Mouse (Mus musculus) testis, postnatal 14 days (tissue): ENCODE measurements around the gene B3gntl1.

Source experiments
- DNase-seq: peaks from one replicate; pipeline ENCODE4 v3.0.0; 2021; ENCODE audit warnings: low spot score

B3gntl1 gene

DNA sequence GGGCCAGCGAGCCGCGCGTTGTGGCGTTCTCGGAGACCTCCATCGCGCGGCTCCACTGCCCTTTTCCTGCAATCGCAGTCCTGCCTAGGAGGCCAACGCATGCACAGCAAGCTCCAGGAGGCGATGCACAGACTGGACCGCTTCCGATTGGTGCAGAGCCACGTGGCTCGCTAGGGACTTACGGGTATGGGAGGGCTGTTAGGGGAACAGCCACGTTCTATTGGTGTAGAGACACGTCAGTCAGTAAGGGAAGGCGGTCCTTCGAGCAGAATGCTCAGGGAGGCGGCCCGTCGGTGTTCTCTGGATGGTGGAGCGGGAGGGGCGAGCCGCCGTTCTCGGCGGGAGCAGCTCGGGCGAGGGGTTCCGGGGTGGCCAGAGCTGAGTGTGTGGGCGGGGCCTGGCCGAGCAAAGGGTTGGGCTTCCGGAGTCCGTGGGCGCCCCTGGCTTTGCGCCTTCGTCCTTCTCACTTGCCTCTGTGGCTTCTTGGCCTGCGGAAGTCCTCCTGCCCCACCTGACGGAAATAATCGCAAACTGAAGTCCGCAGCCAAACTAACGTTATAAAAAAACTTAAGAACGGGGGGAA is at the start of gene B3gntl1:
Gene B3gntl1, minus strand, starts transcription at position 164 of the 583 bp plus-strand sequence.
- peak; percentile 98 for DNase-seq

DNA sequence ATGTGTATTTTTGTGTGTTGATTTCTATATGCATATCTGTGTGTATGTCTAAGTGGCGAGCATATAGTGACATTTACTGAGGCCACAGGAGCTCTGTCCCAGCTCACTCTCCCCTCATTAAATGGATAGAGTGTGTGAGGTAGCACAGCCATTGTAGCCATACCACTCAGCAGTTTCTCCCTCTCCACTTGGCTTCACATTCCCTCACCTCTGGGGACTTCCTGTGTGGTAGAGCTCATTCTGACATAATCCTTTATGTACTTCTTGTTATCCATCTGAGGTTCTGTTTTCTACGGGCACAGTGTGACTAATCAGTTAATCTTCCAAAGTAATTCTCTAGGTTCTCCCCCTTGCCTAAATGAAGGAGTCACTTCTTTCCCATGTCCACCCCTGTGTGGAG is 49.5 kb upstream of the B3gntl1 start:
- DNase-seq = no peak

DNA sequence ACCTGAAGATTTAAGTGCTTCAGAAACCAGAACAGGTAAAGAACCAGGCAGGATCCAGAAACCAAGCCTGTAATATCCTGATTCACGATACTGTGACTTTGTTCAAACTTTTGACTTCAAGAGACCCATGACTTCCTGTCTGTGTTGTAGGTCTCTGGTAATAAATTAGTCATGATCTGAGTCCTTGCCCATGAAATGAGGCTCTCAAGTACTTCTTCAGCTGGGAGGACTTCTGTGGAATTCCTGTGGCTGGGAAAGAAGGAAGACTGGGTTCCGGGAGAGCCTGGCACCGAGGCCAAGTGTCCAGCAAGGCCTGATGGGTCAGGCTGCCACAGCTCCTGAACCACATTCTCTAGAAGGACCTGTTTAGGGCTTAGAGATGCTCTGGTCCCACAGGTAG is 47.8 kb upstream of the B3gntl1 start:
- no peak for DNase-seq

GRCm38 (mm10) chr11:121717724-121718123 is 44.8 kb upstream of the B3gntl1 start:
- no peak for DNase-seq

GRCm38 (mm10) chr11:121714745-121715485 is 42.0 kb upstream of the B3gntl1 start:
- DNase-seq = no peak

DNA sequence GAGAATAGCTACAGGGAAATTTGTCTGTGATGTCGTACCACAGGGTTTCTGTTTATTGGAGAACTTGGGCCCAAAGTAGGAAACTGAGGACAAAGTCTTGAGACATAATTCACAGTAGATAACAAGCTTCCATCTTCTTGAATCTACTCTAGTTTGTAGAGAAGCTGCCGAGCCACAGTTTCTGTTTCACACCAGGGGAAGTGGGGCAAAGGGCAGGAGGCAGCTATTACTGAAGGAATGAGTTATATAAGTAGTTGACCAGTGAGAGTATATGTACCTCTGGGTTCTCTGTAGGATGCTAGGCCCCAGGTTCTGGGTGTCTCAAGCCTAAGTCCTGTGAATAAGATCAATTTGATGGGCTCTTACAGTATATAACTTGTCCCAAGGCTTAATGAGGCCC is 40.6 kb upstream of the B3gntl1 start:
- no peak for DNase-seq

DNA sequence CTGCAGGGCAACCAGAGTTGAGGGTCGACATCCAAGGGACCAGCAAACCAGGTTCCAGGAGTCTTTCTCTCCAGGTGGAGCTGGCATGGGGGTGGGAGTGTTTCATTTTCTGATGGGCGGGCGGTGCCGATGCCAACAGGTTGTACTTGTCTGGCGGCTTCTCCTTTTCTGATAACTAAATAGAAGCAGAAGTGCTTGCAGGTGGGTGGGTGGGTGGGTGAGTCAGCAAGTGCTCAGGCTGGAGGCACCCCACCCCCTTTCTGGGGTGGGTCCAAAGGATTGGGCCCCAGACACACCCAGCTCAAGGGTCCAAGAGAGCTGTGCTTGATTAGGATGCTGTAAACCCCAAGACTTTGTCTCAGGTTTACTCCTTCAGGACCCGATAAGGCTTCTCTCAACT is 40.0 kb upstream of the B3gntl1 start:
- no peak for DNase-seq

DNA sequence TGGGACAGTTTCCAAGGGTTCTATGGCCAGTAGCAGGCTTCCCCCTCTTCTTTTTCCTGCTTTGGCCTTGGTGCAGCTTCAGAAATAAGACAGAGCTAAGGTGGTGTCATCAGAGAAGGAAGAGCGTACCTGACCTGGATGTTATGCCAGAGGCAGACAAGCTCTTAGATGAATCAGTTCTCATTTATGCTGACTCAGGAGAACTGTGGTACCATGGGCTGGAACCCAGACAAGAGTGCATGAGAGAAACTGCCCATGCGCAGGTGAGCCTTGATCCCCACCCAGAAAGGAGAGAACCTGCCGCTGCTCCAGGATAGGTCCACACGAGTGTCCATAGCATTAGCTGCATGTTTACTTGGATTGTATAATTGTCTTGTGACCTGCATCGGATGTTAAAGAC is 37.3 kb upstream of the B3gntl1 start:
- DNase-seq = no peak

GRCm38 (mm10) chr11:121709278-121709677 is 36.3 kb upstream of the B3gntl1 start:
- DNase-seq = no peak

DNA sequence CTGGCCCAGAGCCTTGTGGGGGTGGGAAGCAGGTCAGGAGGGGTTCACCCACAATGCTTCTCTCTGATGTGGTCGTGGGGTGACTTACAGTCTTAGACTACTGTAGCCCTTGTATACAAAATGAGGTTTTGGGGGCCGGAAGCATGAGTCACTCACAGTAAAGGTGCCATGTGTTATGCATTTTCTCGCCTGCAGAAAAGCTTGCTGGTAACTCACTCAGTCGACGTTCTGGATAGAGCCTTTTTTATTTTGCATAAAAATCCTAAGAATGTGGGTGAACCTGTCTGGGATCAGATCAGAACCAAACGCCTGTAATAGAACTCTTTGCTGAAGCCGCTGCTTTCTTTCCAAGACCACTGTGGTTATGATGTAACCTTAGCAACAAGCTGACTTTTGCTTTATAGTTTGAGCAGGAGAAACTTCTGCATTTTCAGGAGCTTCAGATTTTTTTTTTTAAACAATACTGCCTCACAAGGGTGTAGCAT is 33.6 kb upstream of the B3gntl1 start:
- DNase-seq = no peak

DNA sequence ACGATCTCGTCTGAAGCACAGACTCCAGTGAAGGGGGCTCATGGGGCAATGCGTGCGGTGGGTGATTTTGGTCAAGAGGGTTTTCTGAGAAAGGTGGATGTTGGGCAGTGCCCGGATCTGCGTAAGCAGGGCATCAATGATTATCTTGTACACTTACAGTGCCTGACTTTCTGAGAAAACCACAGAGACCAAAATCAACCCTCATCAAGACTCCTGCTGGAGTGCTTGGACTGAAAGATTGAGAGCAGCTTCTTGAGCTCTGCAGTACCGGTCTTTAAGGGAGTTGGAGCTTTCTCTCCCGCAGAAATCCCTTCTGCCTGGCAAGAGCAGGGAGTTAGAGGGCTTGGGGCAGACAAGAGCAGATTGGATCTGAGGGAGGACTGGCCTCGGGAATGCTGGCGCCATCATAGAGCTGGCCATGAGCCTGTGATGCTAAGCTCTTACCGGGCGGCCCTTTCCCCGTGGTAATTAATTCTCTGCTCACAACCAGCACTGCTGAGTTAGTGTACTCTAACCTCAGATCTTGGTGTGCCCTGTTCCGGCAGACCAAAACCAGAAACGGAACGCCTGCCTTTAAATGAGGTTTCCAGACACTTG is 30.8 kb upstream of the B3gntl1 start:
- no peak for DNase-seq

- DNase-seq = peak; percentile 32
Observed at GRCm38 (mm10) chr11:121702895-121703618, 30.1 kb upstream of the B3gntl1 start.

DNA sequence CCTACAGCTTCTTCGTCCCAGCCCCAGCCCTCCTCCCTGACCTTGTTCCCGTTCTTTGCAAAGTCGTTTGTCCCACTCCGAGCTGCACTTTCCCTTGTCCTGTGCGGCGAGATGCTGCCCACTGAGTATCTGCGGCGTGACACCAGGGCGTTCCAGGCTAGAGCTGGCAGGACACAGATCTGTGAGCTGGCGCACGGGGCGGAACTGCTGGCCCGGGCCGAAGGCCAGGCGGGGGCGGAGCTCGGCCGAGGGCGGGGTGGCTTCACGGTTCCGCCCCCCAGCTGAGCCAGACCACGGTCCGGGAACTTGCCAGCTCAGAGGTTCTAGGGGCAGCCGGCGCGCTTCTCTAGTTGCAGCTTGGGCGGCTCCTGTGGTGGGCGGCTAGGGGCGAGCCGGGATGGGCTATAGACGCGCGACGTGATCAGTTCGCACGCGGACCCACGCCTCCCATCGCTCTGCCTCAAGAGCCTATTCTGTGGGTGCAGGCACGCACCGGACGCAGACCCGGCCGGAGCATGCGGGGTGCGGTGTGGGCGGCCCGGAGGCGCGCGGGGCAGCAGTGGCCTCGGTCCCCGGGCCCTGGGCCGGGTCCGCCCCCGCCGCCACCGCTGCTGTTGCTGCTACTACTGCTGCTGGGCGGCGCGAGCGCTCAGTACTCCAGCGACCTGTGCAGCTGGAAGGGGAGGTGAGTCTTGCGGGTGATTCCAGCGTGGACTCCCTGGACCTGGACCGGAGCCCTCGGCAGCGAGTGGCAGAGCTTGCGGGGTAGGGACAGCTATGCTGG is 29.4 kb upstream of the B3gntl1 start:
- DNase-seq = peak; percentile 80

DNA sequence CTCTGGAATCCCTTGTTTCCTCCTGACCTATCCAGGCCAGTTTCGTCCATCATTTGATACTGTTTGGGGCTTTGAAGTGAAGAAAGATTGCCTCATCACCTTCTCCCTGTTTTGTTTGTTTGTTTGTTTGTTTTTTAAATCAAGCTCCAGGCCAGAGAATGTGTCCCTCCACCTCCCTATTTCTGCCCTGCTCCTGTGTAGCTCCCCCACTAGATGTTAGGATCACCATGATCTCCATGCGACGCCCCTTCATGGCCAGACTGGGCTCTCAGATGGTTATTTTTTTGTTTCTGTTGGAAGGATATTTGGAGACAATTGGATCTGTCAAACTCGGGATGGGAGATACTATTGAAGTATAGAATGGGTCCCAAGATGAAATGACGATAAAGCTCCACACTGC is 28.3 kb upstream of the B3gntl1 start, which contains the start of gene Metrnl:
Gene Metrnl, plus strand, starts transcription at position 301 of the 400 bp plus-strand sequence.
- no peak for DNase-seq

DNA sequence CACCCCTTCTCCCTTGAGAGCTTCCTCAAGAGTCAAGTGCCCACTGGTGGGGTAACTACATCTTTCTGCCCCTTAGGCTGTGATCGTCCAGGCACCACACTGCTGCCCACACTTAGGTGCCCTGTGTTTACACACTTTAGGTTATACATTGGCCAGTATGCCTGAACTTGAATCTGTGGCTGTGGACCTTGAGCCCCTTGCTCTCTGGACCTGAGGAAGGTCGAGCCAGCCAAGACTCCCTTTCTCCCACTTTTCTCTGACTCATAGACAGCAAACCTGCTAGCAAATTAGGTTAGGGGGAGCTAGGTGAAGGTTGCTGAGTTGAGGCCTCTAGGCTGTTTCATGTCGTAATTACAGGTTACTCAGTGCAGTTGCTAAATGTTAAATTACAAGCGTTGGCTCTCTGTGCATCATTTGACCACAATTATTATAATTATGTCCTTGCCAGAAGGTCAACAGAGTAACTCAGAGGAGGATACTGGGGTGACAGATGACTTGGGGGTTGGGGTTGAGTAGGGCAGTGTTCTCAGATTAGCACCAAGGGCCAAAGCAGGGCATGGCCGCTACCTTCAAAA is 25.5 kb upstream of the B3gntl1 start:
- no peak for DNase-seq

- DNase-seq = no peak
Observed at GRCm38 (mm10) chr11:121697271-121697670, 24.3 kb upstream of the B3gntl1 start.

- DNase-seq = no peak
Observed at GRCm38 (mm10) chr11:121695304-121696064, 22.5 kb upstream of the B3gntl1 start.

DNA sequence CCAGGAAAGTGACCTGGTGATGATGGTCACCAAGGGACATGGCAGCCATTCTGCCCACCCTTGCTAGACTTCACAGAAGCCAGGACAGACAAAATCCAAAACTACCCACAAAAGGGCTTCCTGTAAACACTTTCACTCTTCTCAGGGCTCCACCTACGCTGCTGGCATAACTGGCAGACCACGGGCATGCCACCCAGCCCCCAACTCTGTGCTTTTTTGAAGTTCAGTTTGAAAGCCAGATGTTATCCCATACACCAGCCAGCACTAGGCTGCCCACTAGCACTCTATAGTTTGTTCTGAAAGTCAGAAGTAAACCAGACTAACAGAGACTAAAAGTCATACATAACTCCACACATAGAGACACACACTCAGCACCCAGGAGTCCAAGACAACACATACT is 15.1 kb upstream of the B3gntl1 start:
- DNase-seq = no peak

DNA sequence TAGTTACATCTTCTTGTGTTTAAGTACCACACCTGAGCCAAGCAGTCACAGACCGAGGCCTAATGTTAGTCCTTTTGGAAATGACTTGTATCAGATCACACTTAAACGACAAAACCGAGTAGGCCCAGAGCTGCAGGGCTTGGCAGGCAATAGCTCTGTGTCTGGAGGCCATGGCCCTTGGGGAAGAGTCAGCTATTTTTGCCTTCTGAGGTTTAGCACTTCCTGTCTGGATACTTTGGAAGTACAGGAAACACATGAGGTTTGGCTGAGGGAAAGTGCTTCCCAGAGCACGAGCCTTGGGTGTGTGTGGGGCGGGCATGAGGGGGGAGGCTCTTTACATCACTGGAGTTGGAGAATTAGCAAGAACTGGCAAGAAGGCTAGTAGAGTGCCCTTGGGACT is 13.7 kb upstream of the B3gntl1 start:
- DNase-seq = no peak

- no peak for DNase-seq
Observed at GRCm38 (mm10) chr11:121686091-121686490, 13.1 kb upstream of the B3gntl1 start.
